Mouse (Mus musculus) liver, embryonic 14.5 days (tissue): ENCODE data around the gene 4921524J17Rik. TPM values are rescaled to one million over a fixed set of nuclear protein-coding genes. Genes with fewer than 3 reads are reported as not detected.

ENCODE experiments used
- ATAC-seq: fragments of 200-750 bp; cut with Nextera tagmentation; 2 replicates; pipeline ENCODE4 v1.8.0; 2017; ENCODE audit warnings: moderate number of reproducible peaks, mild to moderate bottlenecking, moderate library complexity; ENCODE audit not compliant: insufficient read depth
- DNase-seq, 3 experiments: peaks; one replicate each; pipeline ENCODE4 v3.0.0-alpha.2; 2012 to 2013; ENCODE audit warnings: low read depth in 3 of 3, low spot score in 3 of 3
- H3K27ac ChIP-seq: fragments of 300-500 bp; sonication (generic); 2 replicates; pipeline ENCODE4 v1.5.1; 2014; ENCODE audit warnings: moderate library complexity, mild to moderate bottlenecking, control low read depth, inconsistent platforms
- H3K27me3 ChIP-seq: fragments of 300-500 bp; sonication (generic); 2 replicates; pipeline ENCODE4 v1.6.1; 2014; ENCODE audit warnings: mild to moderate bottlenecking, low read length, moderate library complexity; ENCODE audit not compliant: control insufficient read depth, insufficient read depth
- H3K36me3 ChIP-seq: fragments of 300-500 bp; sonication (generic); replicated peaks from 2 replicates; pipeline ENCODE4 v1.6.1; 2014; ENCODE audit warnings: low read depth; ENCODE audit not compliant: control insufficient read depth, insufficient read depth
- H3K4me1 ChIP-seq, 2 experiments: fragments of 200-500 bp in 1 of 2; fragments of 300-500 bp in 1 of 2; sonication (generic) in 1 of 2; replicated peaks; 2 replicates each; pipeline ENCODE4 v1.6.1; 2012 to 2014; ENCODE audit warnings: antibody characterized with exemption in 1 of 2, inconsistent platforms in 1 of 2, low read length in 1 of 2; ENCODE audit not compliant: control insufficient read depth in 2 of 2, insufficient read depth in 2 of 2
- H3K4me2 ChIP-seq: fragments of 300-500 bp; sonication (generic); 2 replicates; pipeline ENCODE4 v1.6.1; 2014; ENCODE audit warnings: low read depth, mild to moderate bottlenecking, control low read depth, moderate library complexity
- H3K4me3 ChIP-seq, 2 experiments: fragments of 200-500 bp in 1 of 2; fragments of 300-500 bp in 1 of 2; sonication (generic) in 1 of 2; 2 replicates each; pipeline ENCODE4 v1.5.1; 2012 to 2014; ENCODE audit warnings: low read depth in 2 of 2, low read length in 2 of 2, mild to moderate bottlenecking in 2 of 2, control low read depth in 1 of 2, inconsistent platforms in 1 of 2, moderate library complexity in 1 of 2; ENCODE audit not compliant: insufficient read depth in 1 of 2
- H3K9ac ChIP-seq: fragments of 300-500 bp; sonication (generic); replicated peaks from 2 replicates; pipeline ENCODE4 v1.6.1; 2014; ENCODE audit warnings: mild to moderate bottlenecking, control low read depth, moderate library complexity
- H3K9me3 ChIP-seq: fragments of 300-500 bp; sonication (generic); 2 replicates; pipeline ENCODE4 v1.6.1; 2016; ENCODE audit warnings: low read length, mixed read lengths; ENCODE audit not compliant: control insufficient read depth
- CTCF ChIP-seq: IDR thresholded peaks from 2 replicates; pipeline ENCODE4 v1.5.1; 2016; ENCODE audit warnings: antibody characterized with exemption, low read depth, control low read depth
- EP300 ChIP-seq: IDR thresholded peaks from 2 replicates; pipeline ENCODE4 v1.6.1; 2016; ENCODE audit warnings: antibody characterized with exemption, low read depth
- WGBS: fragments of 180-500 bp; shearing (Covaris S2); extraction: QIAGEN DNeasy Blood & Tissue Kit; methylation state at CpG from one replicate; pipeline ENCODE4 v1.1.7; 2014; ENCODE audit not compliant: insufficient replicate concordance; 5-methylcytosine and 5-hydroxymethylcytosine counted together
- polyA plus RNA-seq, 2 experiments: library from polyadenylated mRNA; depleted of rRNA in 1 of 2; stranded (reverse) in 1 of 2; unstranded in 1 of 2; fragments of >200 nt; fragmentation: Nextera tagmentation in 1 of 2; extraction: Ambion mirVana in 1 of 2; gene quantifications; 2 replicates each; pipeline versions ENCODE4 v1.2.1 to v1.2.3; 2012 to 2014

The 4921524J17Rik gene
- polyA plus RNA-seq, 2 experiments, result 7.0 to 15.4 TPM

- H3K9me3 ChIP-seq, result no peaks in the 10 kb centered on the region
- WGBS, result 54% methylated on average over 3 of the region's 3 CpGs
- no peak for DNase-seq
- no peak overlapping the region for H3K4me2 ChIP-seq
- no peak overlapping the region for H3K9ac ChIP-seq
- no peaks in the 10 kb centered on the region; the same call in 1 of the 2 replicates for H3K36me3 ChIP-seq
- no peaks in the 10 kb centered on the region for H3K27me3 ChIP-seq
- no peak for TF ChIP-seq CTCF
- no peak for TF ChIP-seq EP300
- H3K4me3 ChIP-seq, result no peak overlapping the region
- H3K27ac ChIP-seq, result no peak overlapping the region
- ATAC-seq, result no peak
- H3K4me1 ChIP-seq, result no peaks in the 10 kb centered on the region
These were observed 27.2 kb downstream of the 4921524J17Rik start for GRCm38 (mm10) chr8:85405418-85405817.

- Histone ChIP-seq H3K4me3 (no peak overlapping the region), H3K4me2 (no peak overlapping the region), H3K27me3 (no peaks in the 10 kb centered on the region), H3K36me3 (no peaks in the 10 kb centered on the region), H3K4me1 (peaks cover 30 to 32% of the 10 kb centered on the region in 2 experiments), H3K9me3 (no peaks in the 10 kb centered on the region), H3K9ac (no peak overlapping the region), H3K27ac (no peak overlapping the region)
- WGBS, result 87% methylated on average over 4 of the region's 4 CpGs
- TF ChIP-seq CTCF (peak; percentile 61), EP300 (no peak)
- ATAC-seq (no peak), DNase-seq (no peak)
These were observed 34.1 kb downstream of the 4921524J17Rik start for GRCm38 (mm10) chr8:85398548-85398947.

- Histone ChIP-seq H3K4me2 (peak overlapping the region; percentile 58), H3K4me1 (peaks cover 30 to 32% of the 10 kb centered on the region in 2 experiments), H3K4me3 (no peak overlapping the region), H3K36me3 (no peaks in the 10 kb centered on the region), H3K9me3 (no peaks in the 10 kb centered on the region), H3K9ac (no peak overlapping the region; the same call in 1 of the 2 replicates), H3K27ac (peak overlapping the region; percentile 67), H3K27me3 (no peaks in the 10 kb centered on the region)
- DNase-seq (peak; percentile 65 to 78 (median 68)), ATAC-seq (peak; percentile 70)
- 31% methylated on average over 5 of the region's 5 CpGs for WGBS
- peak; percentile 95 for TF ChIP-seq CTCF
- peak; percentile 45; the same call in 1 of the 2 replicates for TF ChIP-seq EP300
These were observed 35.1 kb downstream of the 4921524J17Rik start for GRCm38 (mm10) chr8:85397508-85397907.

- ATAC-seq (peak; percentile 77), DNase-seq (peak in 1 of 3 experiments; percentile 59)
- peak overlapping the region; percentile 58 for H3K4me2 ChIP-seq
- peak overlapping the region; percentile 67 for H3K27ac ChIP-seq
- peak overlapping the region; percentile 9 to 21 for H3K4me3 ChIP-seq
- no peaks in the 10 kb centered on the region for H3K9me3 ChIP-seq
- WGBS, result 19% methylated on average over 5 of the region's 5 CpGs
- peak overlapping the region; percentile 52 for H3K9ac ChIP-seq
- H3K4me1 ChIP-seq, result peaks cover 32 to 36% of the 10 kb centered on the region in 2 experiments
- no peaks in the 10 kb centered on the region for H3K36me3 ChIP-seq
- TF ChIP-seq EP300 (peak; percentile 8; the same call in 1 of the 2 replicates), CTCF (no peak)
- no peaks in the 10 kb centered on the region for H3K27me3 ChIP-seq
These were observed 36.1 kb downstream of the 4921524J17Rik start for GRCm38 (mm10) chr8:85396432-85397079.

GRCm38 (mm10) chr8:85395681-85396431 lies 36.8 kb downstream of the 4921524J17Rik start:
- ATAC-seq (peak; percentile 79), DNase-seq (peak in 1 of 3 experiments; percentile 72)
- no peaks in the 10 kb centered on the region for H3K36me3 ChIP-seq
- H3K27ac ChIP-seq, result peak overlapping the region; percentile 67
- WGBS, result 25% methylated on average over 8 of the region's 8 CpGs
- peak overlapping the region; percentile 52 for H3K9ac ChIP-seq
- H3K9me3 ChIP-seq, result no peaks in the 10 kb centered on the region
- peak overlapping the region; percentile 9 to 21; a peak in 3 of 4 replicates for H3K4me3 ChIP-seq
- TF ChIP-seq CTCF, result no peak
- peak; percentile 84 for TF ChIP-seq EP300
- H3K27me3 ChIP-seq, result no peaks in the 10 kb centered on the region
- H3K4me1 ChIP-seq, result peaks cover 38 to 42% of the 10 kb centered on the region in 2 experiments
- peak overlapping the region; percentile 58 for H3K4me2 ChIP-seq
